Mouse (Mus musculus): Measurements from ENCODE around the gene Pfn3. TPM values are rescaled to one million over a fixed set of nuclear protein-coding genes. Genes with fewer than 3 reads are reported as not detected.
A peak's percentile ranks its signal among the peaks of the same experiment; 100 is the strongest.

The Pfn3 gene
- not detected for total RNA-seq (2021)
- long read RNA-seq, experiment 1, result 0 reads
- long read RNA-seq, experiment 2, result 0 reads

DNA sequence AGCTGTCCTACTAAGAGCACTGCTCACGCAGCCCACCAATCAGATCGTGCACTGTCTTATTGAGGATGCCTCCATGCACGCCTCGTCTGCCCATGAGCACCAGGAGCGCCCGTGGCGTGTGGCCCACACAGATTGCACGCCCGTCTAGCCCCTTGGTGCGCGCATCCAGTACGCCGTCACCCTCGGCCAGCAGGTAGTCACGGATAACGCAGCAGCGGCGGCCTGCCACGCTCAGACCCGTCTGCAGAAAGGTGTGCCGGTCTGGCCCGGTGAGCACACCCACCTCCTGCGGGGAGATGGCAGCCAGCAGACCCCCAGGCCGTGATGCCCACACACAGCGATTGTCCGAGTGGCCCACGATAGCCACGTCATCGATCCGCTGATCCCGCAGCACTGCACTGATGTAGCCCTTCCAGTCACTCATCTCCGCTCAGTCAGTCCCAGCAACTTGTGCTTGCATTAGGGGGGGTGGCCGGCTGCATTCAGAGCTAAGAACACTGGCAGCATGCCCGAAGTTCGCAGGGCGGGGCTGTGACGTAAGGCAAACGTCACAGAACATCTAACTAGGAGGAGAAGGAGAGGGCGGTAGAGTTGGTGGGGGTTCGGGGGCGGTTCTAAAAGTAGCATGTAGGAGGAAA, at the start of gene Pfn3:
Pfn3 (minus strand) TSS at position 490 of the 638 bp plus-strand sequence.
- peak within 1 kb of the TSS; percentile 88 for H3K27ac ChIP-seq
- intact Hi-C loops (cut with DNase I), result no loop called here
- DNase-seq (ENCODE audit: extremely low spot score in 1 of 2, low spot score in 2 of 2), result peak; percentile 78 to 82

DNA sequence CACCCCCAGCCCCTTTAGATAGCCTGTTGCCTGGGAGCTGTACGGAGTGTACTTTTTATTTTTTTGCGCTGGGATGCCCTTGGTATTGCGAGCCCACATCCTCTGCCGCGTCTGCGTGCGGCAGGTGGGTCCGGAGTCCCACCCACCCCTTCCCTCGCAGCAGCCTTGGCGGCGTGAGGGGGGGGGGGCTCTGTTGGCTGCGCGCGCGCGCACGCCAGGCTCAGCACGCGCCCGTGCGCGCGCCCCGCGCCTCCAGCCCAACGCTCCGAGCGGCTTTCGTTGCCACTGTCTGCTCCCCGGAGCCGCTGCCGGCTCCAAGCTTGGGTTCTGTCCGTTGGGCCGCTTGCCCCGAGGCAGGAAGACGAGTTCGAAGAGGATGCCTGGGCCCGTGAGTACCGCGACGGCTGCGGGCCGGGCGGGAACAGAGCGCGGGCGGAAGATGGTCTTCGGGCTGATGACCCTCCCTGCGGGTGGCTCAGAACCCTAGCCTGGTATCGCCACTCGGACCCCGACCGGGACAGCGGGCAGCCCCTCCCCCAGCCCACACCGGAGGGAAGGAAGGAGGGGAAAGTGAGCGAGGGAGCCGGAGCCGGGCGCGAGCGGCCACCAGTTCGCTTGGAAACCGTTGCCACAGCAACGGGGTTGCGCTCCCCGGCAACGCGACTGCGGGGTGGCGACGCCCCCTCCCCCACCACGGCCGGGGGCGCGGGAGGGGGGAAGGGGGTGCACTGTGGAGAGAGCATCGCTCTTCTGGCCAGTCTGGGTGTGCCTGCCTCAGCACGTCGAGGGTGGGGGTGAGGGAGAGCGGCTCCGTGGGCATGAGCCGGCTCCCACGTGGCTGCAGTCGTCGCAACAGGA, 49.2 kb upstream of the Pfn3 start, which contains the start of gene Prr7:
Prr7 (plus strand) TSS at position 241 of the 858 bp plus-strand sequence.
- intact Hi-C loops (cut with DNase I), result loop anchor here (2.0 kb wide), 1 partner anchor 19 kb away; the partner anchor contains the start of gene Grk6
- Histone ChIP-seq H3K27ac (peak within 1 kb of the TSS; percentile 99), H3K4me3 (peak within 1 kb of the TSS; percentile 94)
- no peak for TF ChIP-seq CTCF (IDR thresholded peaks at IDR 0.05)
- peak; percentile 78 to 82 for DNase-seq (ENCODE audit: extremely low spot score in 1 of 2, low spot score in 2 of 2)

More for the DNA sequence above, at the start of gene Pfn3:
- TF ChIP-seq CTCF (IDR thresholded peaks at IDR 0.05), result no peak
- H3K4me3 ChIP-seq, result peak within 1 kb of the TSS; percentile 42

DNA sequence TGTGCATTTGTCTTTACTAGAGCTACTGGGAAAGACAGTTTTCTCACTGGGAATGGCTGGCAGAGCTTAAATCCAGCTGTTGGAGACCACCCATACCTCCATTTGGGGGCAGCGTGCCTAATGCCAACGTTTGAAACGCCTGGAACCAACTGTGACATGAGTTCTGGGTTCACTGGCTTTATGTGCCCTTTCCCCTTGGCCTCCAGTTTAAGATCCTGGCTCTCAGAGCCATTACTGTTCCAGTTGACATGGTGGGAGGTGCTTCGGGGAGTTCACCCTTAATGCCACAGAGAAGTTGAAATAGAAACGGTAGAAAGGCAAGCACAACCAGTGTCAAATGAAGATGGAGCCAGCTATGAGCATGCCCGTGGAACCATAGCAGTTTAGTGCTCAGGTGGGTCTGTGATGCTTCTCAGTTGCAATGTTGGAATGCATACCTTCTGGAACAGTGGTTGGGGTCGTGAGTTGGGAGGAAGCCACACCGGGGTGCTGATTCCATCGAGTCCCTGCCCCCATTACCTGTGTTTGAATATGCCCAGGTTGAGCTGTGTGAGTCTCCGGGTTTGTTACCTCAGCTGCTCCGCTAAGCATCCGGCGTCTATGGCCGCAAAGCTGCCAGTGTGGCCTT, 48.5 kb upstream of the Pfn3 start:
- DNase-seq (ENCODE audit: extremely low spot score in 1 of 2, low spot score in 2 of 2), result no peak
- no peak for TF ChIP-seq CTCF (IDR thresholded peaks at IDR 0.05)
- H3K4me3 ChIP-seq, result peak overlapping the region; percentile 94
- peak overlapping the region; percentile 99 for H3K27ac ChIP-seq
- intact Hi-C loops (cut with DNase I), result loop anchor here (2.0 kb wide), 1 partner anchor 19 kb away; the partner anchor contains the start of gene Grk6

DNA sequence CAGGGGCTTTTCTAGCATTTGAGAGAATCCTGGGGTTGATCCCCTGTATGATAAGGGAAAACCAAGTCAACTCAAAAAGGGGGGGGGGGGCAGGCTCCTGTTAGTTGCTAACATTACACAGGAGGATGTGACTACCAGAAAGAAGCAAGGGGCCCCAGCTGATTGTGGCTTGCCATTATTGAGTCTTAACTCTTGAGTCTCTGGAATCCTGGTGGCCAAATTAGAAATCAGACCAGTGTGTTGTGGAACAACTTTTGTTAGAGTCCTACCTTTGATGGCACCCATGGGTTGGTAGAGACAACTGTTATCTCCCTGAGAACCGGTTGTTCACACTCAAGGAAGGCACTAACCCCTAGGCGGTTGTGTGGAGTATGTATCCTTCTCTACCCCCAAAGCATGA, 47.9 kb upstream of the Pfn3 start:
- intact Hi-C loops (cut with DNase I), result no loop called here
- H3K27ac ChIP-seq, result no peak overlapping the region; the same call in 1 of the 2 replicates
- DNase-seq (ENCODE audit: extremely low spot score in 1 of 2, low spot score in 2 of 2), result no peak
- H3K4me3 ChIP-seq, result no peak overlapping the region
- no peak for TF ChIP-seq CTCF (IDR thresholded peaks at IDR 0.05)

DNA sequence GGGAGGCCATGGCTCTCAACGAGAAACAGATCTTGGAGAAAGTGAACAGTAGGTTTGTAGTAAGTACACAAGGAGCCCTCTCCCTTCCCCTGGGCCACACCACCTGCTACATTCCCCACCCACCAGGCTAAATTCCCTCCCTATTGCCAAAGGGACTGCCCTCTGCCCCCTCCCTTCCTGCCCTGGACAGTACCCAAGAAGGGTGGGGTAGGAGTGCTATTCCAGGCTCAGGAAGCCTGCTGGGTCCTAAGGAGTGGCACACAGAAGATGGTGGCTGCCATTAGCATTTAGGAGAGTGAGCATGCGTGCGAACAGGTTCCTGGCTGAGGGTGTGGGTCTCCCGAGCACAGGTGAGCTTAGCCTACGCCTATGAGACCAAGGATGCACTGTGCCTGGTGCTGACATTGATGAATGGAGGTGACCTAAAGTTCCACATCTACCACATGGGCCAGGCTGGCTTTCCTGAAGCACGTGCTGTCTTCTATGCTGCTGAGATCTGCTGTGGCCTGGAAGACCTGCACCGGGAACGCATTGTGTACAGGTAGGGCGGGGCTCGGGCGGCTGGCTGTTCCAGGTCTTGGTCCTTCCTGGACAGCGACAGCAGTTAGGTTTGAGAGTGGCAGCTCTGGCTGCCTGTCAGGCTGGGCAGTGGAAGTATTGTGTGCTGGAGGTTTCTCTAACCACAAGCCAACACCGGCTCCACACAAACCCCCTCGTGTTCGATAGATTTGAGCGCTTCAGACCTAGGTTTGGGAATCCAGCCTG, 36.9 kb upstream of the Pfn3 start:
- intact Hi-C loops (cut with DNase I), result no loop called here
- Histone ChIP-seq H3K4me3 (no peak overlapping the region), H3K27ac (no peak overlapping the region)
- TF ChIP-seq CTCF (IDR thresholded peaks at IDR 0.05), result no peak
- no peak for DNase-seq (ENCODE audit: extremely low spot score in 1 of 2, low spot score in 2 of 2)

DNA sequence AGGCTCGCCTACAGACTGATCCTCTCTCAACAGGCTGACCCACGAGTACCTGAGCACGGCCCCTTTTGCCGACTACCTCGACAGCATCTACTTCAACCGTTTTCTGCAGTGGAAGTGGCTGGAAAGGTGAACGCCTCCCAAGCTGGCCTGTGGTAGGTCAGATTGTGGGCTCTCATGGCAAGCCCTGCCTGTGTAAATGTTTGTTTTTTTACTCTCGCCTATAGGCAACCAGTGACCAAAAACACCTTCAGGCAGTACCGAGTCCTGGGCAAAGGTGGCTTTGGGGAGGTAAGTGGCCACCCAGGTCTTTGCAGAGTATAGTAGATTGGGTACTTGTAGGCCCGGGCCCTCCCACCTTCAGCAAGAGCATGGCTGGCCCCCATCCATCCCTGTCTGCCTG, 36.3 kb upstream of the Pfn3 start:
- no peak overlapping the region for H3K4me3 ChIP-seq
- H3K27ac ChIP-seq, result no peak overlapping the region
- intact Hi-C loops (cut with DNase I), result no loop called here
- TF ChIP-seq CTCF (IDR thresholded peaks at IDR 0.05), result no peak
- DNase-seq (ENCODE audit: extremely low spot score in 1 of 2, low spot score in 2 of 2), result no peak

DNA sequence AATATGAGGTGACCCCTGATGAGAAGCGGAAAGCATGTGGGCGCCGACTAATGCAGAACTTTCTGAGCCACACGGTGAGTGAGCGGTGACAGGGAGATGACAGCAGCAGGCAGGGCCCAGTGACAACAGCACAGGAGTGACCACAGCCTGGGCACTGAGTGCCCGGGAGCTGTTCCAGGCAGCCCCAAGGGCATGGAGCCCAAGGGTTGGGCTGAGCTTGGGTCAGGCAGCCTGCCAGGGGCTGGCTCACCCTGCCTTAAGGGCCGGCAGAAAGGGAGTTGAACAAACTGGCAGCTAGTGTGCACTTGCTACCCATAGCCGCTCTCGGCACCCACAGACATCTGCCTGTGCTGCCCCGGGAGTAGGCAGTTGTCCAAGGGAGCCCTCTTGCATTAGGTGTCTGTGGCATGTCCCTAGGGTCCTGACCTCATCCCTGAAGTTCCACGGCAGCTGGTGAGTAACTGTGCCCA, 35.5 kb upstream of the Pfn3 start:
- intact Hi-C loops (cut with DNase I), result no loop called here
- no peak overlapping the region for H3K4me3 ChIP-seq
- H3K27ac ChIP-seq, result no peak overlapping the region
- no peak for TF ChIP-seq CTCF (IDR thresholded peaks at IDR 0.05)
- DNase-seq (ENCODE audit: extremely low spot score in 1 of 2, low spot score in 2 of 2), result peak; percentile 42 to 59

DNA sequence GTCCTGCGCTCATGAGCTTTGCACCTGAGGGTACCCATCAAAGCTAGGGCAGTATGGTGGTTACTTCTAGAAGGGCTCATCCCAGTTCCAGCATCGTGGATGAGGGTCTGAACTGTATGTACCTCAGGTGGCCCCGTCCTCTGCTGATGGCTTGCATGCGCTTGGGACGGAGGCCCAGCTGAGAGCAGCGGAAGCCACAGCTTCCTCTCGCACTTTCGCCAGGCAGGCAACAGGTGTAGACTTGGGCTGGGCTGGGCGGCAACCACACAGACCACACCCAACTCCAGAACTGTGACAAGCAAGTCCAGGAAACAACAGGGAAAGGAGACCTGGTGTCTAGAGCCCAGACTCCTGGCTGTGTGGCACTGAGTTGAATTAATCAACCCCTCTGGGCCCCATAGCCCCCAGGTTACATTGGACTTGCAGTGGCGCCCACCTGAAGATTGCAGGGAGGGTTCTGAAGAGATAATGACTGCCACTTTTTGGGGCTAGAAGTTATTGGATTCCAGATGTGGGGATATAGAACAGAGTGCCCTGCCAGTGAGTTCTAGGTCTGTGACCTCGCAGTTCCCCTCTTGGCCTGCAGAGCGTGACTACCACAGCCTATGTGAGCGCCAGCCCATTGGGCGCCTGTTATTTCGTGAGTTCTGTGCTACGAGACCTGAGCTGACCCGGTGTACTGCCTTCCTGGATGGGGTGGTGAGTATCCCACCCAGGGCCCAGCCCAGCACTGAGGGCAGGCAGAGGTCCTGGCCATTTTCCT, 34.8 kb upstream of the Pfn3 start:
- TF ChIP-seq CTCF (IDR thresholded peaks at IDR 0.05), result peak; percentile 5; the same call in 1 of the 2 replicates
- intact Hi-C loops (cut with DNase I), result no loop called here
- DNase-seq (ENCODE audit: extremely low spot score in 1 of 2, low spot score in 2 of 2), result no peak
- H3K4me3 ChIP-seq, result no peak overlapping the region
- no peak overlapping the region for H3K27ac ChIP-seq

DNA sequence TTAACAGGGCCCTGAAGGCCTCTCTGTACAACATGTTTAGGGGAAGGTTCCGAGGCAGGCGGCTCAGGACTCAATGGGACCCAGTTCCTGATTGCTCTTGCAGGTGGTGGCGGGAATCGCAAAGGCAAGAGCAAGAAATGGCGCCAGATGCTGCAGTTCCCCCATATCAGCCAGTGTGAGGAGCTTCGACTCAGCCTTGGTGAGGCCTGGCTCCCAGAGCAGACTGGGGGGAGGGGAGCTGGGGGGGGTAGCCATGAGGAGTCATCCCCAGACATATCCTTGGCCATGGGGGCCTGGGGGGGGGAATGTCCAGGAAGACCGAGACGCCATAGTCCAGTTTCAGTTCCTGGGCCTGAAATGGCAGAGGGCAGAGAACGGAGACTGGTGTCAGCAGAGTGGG, 34.2 kb upstream of the Pfn3 start:
- no peak for DNase-seq (ENCODE audit: extremely low spot score in 1 of 2, low spot score in 2 of 2)
- Histone ChIP-seq H3K27ac (no peak overlapping the region), H3K4me3 (no peak overlapping the region)
- intact Hi-C loops (cut with DNase I), result no loop called here
- no peak for TF ChIP-seq CTCF (IDR thresholded peaks at IDR 0.05)

DNA sequence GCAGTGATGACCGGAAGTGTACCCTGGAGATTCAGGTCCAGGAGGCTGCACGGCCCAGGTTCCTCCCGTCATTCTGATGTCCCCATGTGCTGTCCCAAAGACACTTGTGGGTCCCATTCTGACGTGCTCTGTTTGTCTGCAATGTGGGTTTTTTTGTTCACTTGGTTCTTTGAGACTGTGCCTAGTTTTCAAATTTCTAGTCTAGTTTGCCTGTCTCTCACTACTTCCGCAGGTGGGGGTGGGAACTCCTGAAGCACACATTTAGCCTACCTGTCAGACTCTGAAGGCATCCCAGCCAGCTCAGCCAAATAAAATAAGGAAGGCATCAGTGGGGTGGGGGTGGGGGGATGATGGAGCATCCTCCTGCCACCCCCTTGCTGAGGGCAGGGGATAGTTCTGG, 33.1 kb upstream of the Pfn3 start:
- no peak overlapping the region for H3K4me3 ChIP-seq
- TF ChIP-seq CTCF (IDR thresholded peaks at IDR 0.05), result no peak

More for the DNA sequence above, 33.1 kb upstream of the Pfn3 start:
- DNase-seq (ENCODE audit: extremely low spot score in 1 of 2, low spot score in 2 of 2), result no peak
- intact Hi-C loops (cut with DNase I), result no loop called here
- no peak overlapping the region for H3K27ac ChIP-seq
